Mouse (Mus musculus) lung, embryonic 14.5 days (tissue): ENCODE measurements around the gene Gpx7. TPM values are rescaled to one million over a fixed set of nuclear protein-coding genes. Genes with fewer than 3 reads are reported as not detected.
"Not testable (repeated sequence)": the region's sequence is repeated elsewhere in the genome, so short reads cannot be mapped to it uniquely, and the experiment has no call there.

ENCODE experiments used
- ATAC-seq: fragments of 200-750 bp; cut with Nextera tagmentation; 2 replicates; pipeline ENCODE4 v1.8.0; 2017; ENCODE audit warnings: mild to moderate bottlenecking, moderate TSS enrichment, moderate library complexity; ENCODE audit not compliant: insufficient read depth
- DNase-seq: peaks from one replicate; pipeline ENCODE4 v3.0.0-alpha.2; 2015
- H3K27ac ChIP-seq: fragments of 300-500 bp; sonication (generic); 2 replicates; pipeline ENCODE4 v1.5.1; 2014; ENCODE audit warnings: low read depth, mild to moderate bottlenecking, moderate library complexity
- H3K27me3 ChIP-seq: fragments of 300-500 bp; sonication (generic); 2 replicates; pipeline ENCODE4 v1.6.1; 2014; ENCODE audit warnings: low read length, control low read depth; ENCODE audit not compliant: insufficient read depth
- H3K36me3 ChIP-seq: fragments of 300-500 bp; sonication (generic); 2 replicates; pipeline ENCODE4 v1.6.1; 2014; ENCODE audit warnings: control low read depth; ENCODE audit not compliant: insufficient read depth
- H3K4me1 ChIP-seq: fragments of 300-500 bp; sonication (generic); 2 replicates; pipeline ENCODE4 v1.6.1; 2014; ENCODE audit warnings: antibody characterized with exemption, control low read depth; ENCODE audit not compliant: insufficient read depth
- H3K4me2 ChIP-seq: fragments of 300-500 bp; sonication (generic); 2 replicates; pipeline ENCODE4 v1.6.1; 2014; ENCODE audit warnings: mild to moderate bottlenecking
- H3K4me3 ChIP-seq: fragments of 300-500 bp; sonication (generic); 2 replicates; pipeline ENCODE4 v1.5.1; 2014; ENCODE audit warnings: low read depth, low read length
- H3K9ac ChIP-seq: fragments of 300-500 bp; sonication (generic); 2 replicates; pipeline ENCODE4 v1.6.1; 2014
- H3K9me3 ChIP-seq: fragments of 300-500 bp; sonication (generic); 2 replicates; pipeline ENCODE4 v1.6.1; 2016; ENCODE audit warnings: low read depth, low read length, control low read depth
- CTCF ChIP-seq: IDR thresholded peaks from 2 replicates; pipeline ENCODE4 v1.5.1; 2016; ENCODE audit warnings: antibody characterized with exemption, low read depth
- WGBS: fragments of 180-500 bp; shearing (Covaris S2); extraction: QIAGEN DNeasy Blood & Tissue Kit; methylation state at CpG from one replicate; pipeline ENCODE4 v1.1.7; 2014; 5-methylcytosine and 5-hydroxymethylcytosine counted together
- polyA plus RNA-seq: library from polyadenylated mRNA; unstranded; fragments of >200 nt; fragmentation: Nextera tagmentation; extraction: Ambion mirVana; gene quantifications from 2 replicates; pipeline ENCODE4 v1.2.1, GENCODE M21; 2014

Gene Gpx7
- polyA plus RNA-seq, 1 experiment from 2014 or later: 82.4 TPM

DNA sequence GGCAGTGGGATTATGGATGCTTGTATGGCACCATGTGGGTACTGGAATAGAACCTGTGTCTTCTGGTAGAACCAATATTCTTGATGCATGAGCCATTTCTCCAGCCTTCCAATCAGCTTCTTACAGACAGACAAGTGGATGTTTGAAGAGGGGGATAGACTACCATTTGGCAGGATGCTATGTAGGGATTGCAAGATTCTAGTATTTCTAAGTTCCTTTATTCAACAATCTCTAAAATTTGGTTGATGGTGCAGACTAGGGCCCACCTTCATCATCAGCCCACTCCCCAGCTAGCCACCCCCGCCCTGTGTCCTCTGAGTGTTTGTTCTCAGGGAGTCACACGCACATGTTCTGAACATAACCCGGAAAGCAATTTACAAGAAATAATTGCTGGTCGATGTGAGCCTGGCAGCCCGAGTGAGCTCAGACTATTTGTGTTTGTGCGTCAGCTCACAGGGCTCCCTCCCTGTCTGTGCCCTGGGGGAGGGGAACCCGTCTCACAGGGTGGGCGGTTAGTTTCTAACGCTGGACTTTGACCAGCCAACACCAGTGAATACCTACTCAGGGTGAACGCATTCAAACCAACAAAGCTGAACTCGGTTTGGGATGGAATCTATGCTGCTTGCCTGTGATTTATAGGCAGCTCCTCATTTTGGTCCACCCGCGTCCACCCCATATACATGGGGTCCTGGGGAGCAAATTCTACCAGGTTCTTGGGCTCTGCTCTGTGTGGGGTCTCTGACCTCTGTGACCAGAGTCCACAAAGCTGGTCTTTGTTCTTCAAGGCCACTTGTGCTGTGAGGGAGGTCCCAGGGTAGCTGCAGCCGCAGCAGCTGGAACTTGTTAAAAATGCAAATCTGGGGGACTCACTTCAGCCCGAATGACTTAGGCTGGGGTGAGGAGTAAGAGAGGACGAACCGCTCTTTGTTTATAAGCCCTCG, 44.2 kb downstream of the Gpx7 start:
- Histone ChIP-seq H3K4me1 (peaks cover 36% of the 10 kb centered on the region), H3K9ac (peak overlapping the region; percentile 27), H3K27ac (peak overlapping the region; percentile 94), H3K4me3 (no peak overlapping the region; the same call in 1 of the 2 replicates), H3K9me3 (no peaks in the 10 kb centered on the region), H3K36me3 (no peaks in the 10 kb centered on the region), H3K4me2 (peak overlapping the region; percentile 48), H3K27me3 (no peaks in the 10 kb centered on the region)
- DNase-seq (peak; percentile 83), ATAC-seq (peak; percentile 76)
- no peak for TF ChIP-seq CTCF
- 5% methylated on average over 18 of the region's 18 CpGs for WGBS

- ATAC-seq (peak; percentile 58), DNase-seq (peak; percentile 92)
- WGBS: 5% methylated on average over 28 of the region's 28 CpGs
- peak overlapping the region; percentile 56 for H3K4me2 ChIP-seq
- no peaks in the 10 kb centered on the region for H3K9me3 ChIP-seq
- peak overlapping the region; percentile 26 for H3K4me3 ChIP-seq
- no peak for TF ChIP-seq CTCF
- H3K9ac ChIP-seq: peak overlapping the region; percentile 41
- H3K4me1 ChIP-seq: peaks cover 48% of the 10 kb centered on the region
- H3K27me3 ChIP-seq: no peaks in the 10 kb centered on the region
- no peaks in the 10 kb centered on the region for H3K36me3 ChIP-seq
- H3K27ac ChIP-seq: peak overlapping the region; percentile 91
Observed at GRCm38 (mm10) chr4:108360136-108361055, 46.4 kb downstream of the Gpx7 start.

GRCm38 (mm10) chr4:108358498-108358897, 48.3 kb downstream of the Gpx7 start:
- WGBS: 24% methylated on average over 4 of the region's 4 CpGs
- TF ChIP-seq CTCF: no peak
- no peaks in the 10 kb centered on the region for H3K9me3 ChIP-seq
- H3K36me3 ChIP-seq: no peaks in the 10 kb centered on the region
- no peaks in the 10 kb centered on the region for H3K27me3 ChIP-seq
- no peak overlapping the region for H3K4me3 ChIP-seq
- no peak overlapping the region for H3K4me2 ChIP-seq
- no peak for DNase-seq
- H3K4me1 ChIP-seq: peaks cover 45% of the 10 kb centered on the region
- H3K9ac ChIP-seq: no peak overlapping the region
- H3K27ac ChIP-seq: no peak overlapping the region
- ATAC-seq: no peak

- Histone ChIP-seq H3K9ac (no peak overlapping the region), H3K4me1 (peaks cover 35% of the 10 kb centered on the region), H3K9me3 (no peaks in the 10 kb centered on the region), H3K4me3 (no peak overlapping the region), H3K36me3 (no peaks in the 10 kb centered on the region), H3K27me3 (no peaks in the 10 kb centered on the region), H3K27ac (no peak overlapping the region), H3K4me2 (no peak overlapping the region)
- TF ChIP-seq CTCF: no peak
- ATAC-seq (no peak), DNase-seq (no peak)
- 88% methylated on average over 8 of the region's 8 CpGs for WGBS
Observed at GRCm38 (mm10) chr4:108357458-108357857, 49.3 kb downstream of the Gpx7 start.

GRCm38 (mm10) chr4:108353591-108353990, 53.2 kb downstream of the Gpx7 start:
- H3K4me1 ChIP-seq: peaks cover 38% of the 10 kb centered on the region
- H3K9me3 ChIP-seq, H3K27ac ChIP-seq, H3K4me3 ChIP-seq, H3K36me3 ChIP-seq, H3K4me2 ChIP-seq, ATAC-seq, H3K27me3 ChIP-seq, H3K9ac ChIP-seq, DNase-seq: not testable (repeated sequence)

- Histone ChIP-seq H3K9me3 (no peaks in the 10 kb centered on the region), H3K36me3 (no peaks in the 10 kb centered on the region), H3K4me1 (peaks cover 38% of the 10 kb centered on the region), H3K4me3 (no peak overlapping the region), H3K9ac (no peak overlapping the region), H3K4me2 (no peak overlapping the region), H3K27ac (peak overlapping the region; percentile 89), H3K27me3 (no peaks in the 10 kb centered on the region)
- DNase-seq: peak; percentile 85
- WGBS: 4% methylated on average over 8 of the region's 8 CpGs
- no peak for TF ChIP-seq CTCF
- peak; percentile 84 for ATAC-seq
Observed at GRCm38 (mm10) chr4:108350819-108351218, 55.9 kb downstream of the Gpx7 start.

Other genes starting within 250 kb of the Gpx7 start
- gene Echdc2, start 241.5 kb downstream of the Gpx7 start, polyA plus RNA-seq: 43.4 and 44.3 TPM in 2 replicates
- gene Zyg11a, start 188.9 kb downstream of the Gpx7 start, polyA plus RNA-seq: 0.11 and 0.20 TPM in 2 replicates
- 16.5 and 16.6 TPM in 2 replicates for gene Zyg11b, start 105.9 kb downstream of the Gpx7 start, polyA plus RNA-seq
- gene Coa7, start 78.8 kb downstream of the Gpx7 start, polyA plus RNA-seq: 50.1 and 52.9 TPM in 2 replicates
- gene Shisal2a, start 23.6 kb downstream of the Gpx7 start, polyA plus RNA-seq: 0.34 TPM in 1 of 2 replicates, not detected in the other
- gene Tut4, start 52.5 kb upstream of the Gpx7 start, polyA plus RNA-seq: 59.6 and 62.6 TPM in 2 replicates
- 92.0 and 96.2 TPM in 2 replicates for gene Prpf38a, start 172.4 kb upstream of the Gpx7 start, polyA plus RNA-seq
- 14.3 and 15.7 TPM in 2 replicates for gene Orc1, start 172.5 kb upstream of the Gpx7 start, polyA plus RNA-seq
- 31.1 and 31.4 TPM in 2 replicates for gene Cc2d1b, start 213.0 kb upstream of the Gpx7 start, polyA plus RNA-seq